Mouse (Mus musculus) leukemia stem cell, adult 10-12 weeks (primary cell): ENCODE measurements around the gene Gm5431. TPM values are rescaled to one million over a fixed set of nuclear protein-coding genes. Genes with fewer than 3 reads are reported as not detected.

Source experiments
- polyA plus RNA-seq: library from polyadenylated mRNA; stranded (reverse); fragments of >175 nt; gene quantifications from 2 replicates; pipeline ENCODE4 v1.2.3, GENCODE M21; 2012; ENCODE audit warnings: low replicate concordance

Gm5431 gene
- 0.09 TPM in 1 of 2 replicates, not detected in the other for polyA plus RNA-seq

DNA sequence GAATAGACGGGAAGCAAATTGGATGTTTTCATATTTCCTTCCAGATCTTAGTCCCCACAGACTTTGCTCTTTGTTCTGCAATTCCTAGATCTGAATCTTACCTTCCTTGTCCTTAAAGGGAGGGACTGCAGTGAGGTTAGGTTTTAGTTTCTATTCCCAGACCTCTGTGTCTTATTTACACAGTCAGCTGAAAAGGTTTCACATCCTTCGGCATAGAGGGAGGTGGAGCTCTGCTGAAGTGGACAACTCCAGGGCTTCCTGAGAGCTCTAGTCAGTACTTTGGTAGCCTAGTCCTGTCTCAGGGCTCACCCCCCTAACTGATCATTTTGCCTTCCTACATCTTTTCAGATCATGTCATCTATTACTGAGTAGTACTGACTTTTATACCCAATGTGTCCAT lies at the start of gene Gm5431:
Gene Gm5431, minus strand, starts transcription at position 194 of the 400 bp plus-strand sequence.

DNA sequence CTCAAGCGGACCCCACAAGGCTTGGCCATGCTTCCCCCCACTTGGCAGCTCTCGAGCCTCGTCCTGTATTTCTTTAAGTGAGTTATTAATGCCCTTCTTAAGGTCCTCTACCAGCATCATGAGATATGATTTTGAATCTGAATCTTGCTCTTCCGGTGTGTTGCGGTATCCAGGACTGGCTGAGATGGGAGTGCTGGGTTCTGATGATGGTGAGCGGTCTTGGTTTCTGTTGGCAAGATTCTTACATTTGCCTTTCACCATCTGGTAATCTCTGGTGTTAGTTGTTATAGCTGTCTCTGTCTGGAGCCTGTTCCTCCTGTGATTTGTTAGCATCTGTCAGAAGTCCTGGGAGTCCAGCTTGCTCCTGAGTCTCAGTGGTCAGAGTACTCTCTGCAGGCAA lies 44.1 kb upstream of the Gm5431 start, which contains the start of gene Psme2b:
Gene Psme2b, minus strand, starts transcription at position 101 of the 400 bp plus-strand sequence.

DNA sequence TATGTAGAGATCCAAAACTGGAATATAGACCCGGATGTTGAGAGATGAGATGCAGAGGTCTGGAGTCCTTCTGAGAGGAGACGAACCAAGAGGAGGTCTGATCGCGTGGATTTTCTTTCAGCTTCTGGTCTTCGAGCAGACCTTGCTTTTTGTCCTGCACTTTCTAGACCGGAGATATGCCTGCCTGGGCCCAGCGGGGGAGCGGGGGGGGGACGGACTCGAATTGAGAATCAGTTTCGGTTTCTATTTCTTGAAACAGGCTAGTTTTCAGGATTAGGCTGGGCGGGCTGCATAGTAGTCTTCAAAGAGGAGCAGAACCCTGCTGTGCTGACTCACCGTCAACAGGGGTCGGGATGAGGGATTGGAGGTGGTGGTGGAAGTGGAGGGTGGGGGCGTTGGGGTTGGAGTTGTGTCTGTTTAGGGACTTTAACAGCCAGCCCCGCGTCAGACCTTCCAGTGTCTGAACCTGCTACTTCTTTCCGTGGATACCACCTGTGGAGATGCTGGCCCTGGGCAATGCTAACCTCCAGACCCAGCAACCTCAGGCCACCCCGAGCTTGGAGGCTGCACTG lies 30.7 kb downstream of the Gm5431 start, which contains the start of gene Irgm1:
Gene Irgm1, minus strand, starts transcription at position 483 of the 572 bp plus-strand sequence.

Other genes starting within 250 kb of the Gm5431 start
- gene Rack1, start 101.9 kb downstream of the Gm5431 start, polyA plus RNA-seq = 453 and 6,836 TPM in 2 replicates
- 20.9 and 26.8 TPM in 2 replicates for gene Trim41, start 84.9 kb downstream of the Gm5431 start, polyA plus RNA-seq
- gene Trim7, start 76.1 kb downstream of the Gm5431 start, polyA plus RNA-seq = 7.2 and 13.9 TPM in 2 replicates
- gene Gm12184, start 75.6 kb downstream of the Gm5431 start, polyA plus RNA-seq = 65.7 and 147 TPM in 2 replicates
- gene Irgm1, start 30.5 kb downstream of the Gm5431 start, polyA plus RNA-seq = 2.8 and 9.6 TPM in 2 replicates
- gene Psme2b, start 44.0 kb upstream of the Gm5431 start, polyA plus RNA-seq = 0.36 and 3.4 TPM in 2 replicates
- gene Olfr56, start 76.7 kb upstream of the Gm5431 start, polyA plus RNA-seq = 0.06 TPM in 1 of 2 replicates, not detected in the other
- gene 9930111J21Rik1, start 77.2 kb upstream of the Gm5431 start, polyA plus RNA-seq = 0.72 and 1.9 TPM in 2 replicates
- gene Gm12185, start 90.0 kb upstream of the Gm5431 start, polyA plus RNA-seq = 0.16 TPM in 1 of 2 replicates, not detected in the other
- 0.47 and 1.3 TPM in 2 replicates for gene Tgtp1, start 92.0 kb upstream of the Gm5431 start, polyA plus RNA-seq
- gene 9930111J21Rik2, start 149.0 kb upstream of the Gm5431 start, polyA plus RNA-seq = 0.92 and 1.5 TPM in 2 replicates
- gene Tgtp2, start 162.0 kb upstream of the Gm5431 start, polyA plus RNA-seq = 11.7 and 11.9 TPM in 2 replicates
- 2.3 and 3.4 TPM in 2 replicates for gene Ifi47, start 174.4 kb upstream of the Gm5431 start, polyA plus RNA-seq
- not detected in 2 replicates for gene Olfr1396, start 212.7 kb upstream of the Gm5431 start, polyA plus RNA-seq
- not detected in 2 replicates for gene Olfr1395, start 240.1 kb upstream of the Gm5431 start, polyA plus RNA-seq